Mouse (Mus musculus) MEL (cell line): ENCODE data around the gene Tmem179.

ENCODE experiments used
- CHD1 ChIP-seq: IDR thresholded peaks from 2 replicates; pipeline ENCODE4 v1.6.1; 2012; ENCODE audit warnings: low read depth, mild to moderate bottlenecking, inconsistent platforms, low read length, improper control_type of control experiment
- CTCF ChIP-seq, 3 experiments: IDR thresholded peaks in 2 of 3; conservative IDR thresholded peaks in 1 of 3; 2 replicates each; pipeline ENCODE4 v1.5.1; 2011 to 2012; ENCODE audit warnings: low read length in 3 of 3, low read depth in 2 of 3, mild to moderate bottlenecking in 2 of 3, improper control_type of control experiment in 1 of 3, inconsistent platforms in 1 of 3, mixed read lengths in 1 of 3, moderate library complexity in 1 of 3; ENCODE audit not compliant: control insufficient read depth in 1 of 3, insufficient read depth in 1 of 3, poor library complexity in 1 of 3, severe bottlenecking in 1 of 3
- E2F4 ChIP-seq: IDR thresholded peaks from 2 replicates; pipeline ENCODE4 v1.6.1; 2011; ENCODE audit warnings: low read depth, low read length, improper control_type of control experiment, borderline replicate concordance
- EP300 ChIP-seq, 2 experiments: IDR thresholded peaks; 2 replicates each; pipeline ENCODE4 v1.6.1; 2011; ENCODE audit warnings: improper control_type of control experiment in 2 of 2, low read length in 2 of 2, low read depth in 1 of 2, mild to moderate bottlenecking in 1 of 2
- HCFC1 ChIP-seq: IDR thresholded peaks from 2 replicates; pipeline ENCODE4 v1.6.1; 2012; ENCODE audit warnings: low read depth, mild to moderate bottlenecking, inconsistent platforms, low read length, improper control_type of control experiment, moderate library complexity
- JUND ChIP-seq: IDR thresholded peaks from 2 replicates; pipeline ENCODE4 v1.6.1; 2011; ENCODE audit warnings: low read depth, mild to moderate bottlenecking, improper control_type of control experiment, low read length
- POLR2A ChIP-seq, 2 experiments: IDR thresholded peaks; 2 replicates each; pipeline ENCODE4 v1.6.1; 2011 to 2012; ENCODE audit warnings: low read length in 2 of 2, mild to moderate bottlenecking in 2 of 2, control low read depth in 1 of 2, improper control_type of control experiment in 1 of 2, low read depth in 1 of 2, moderate library complexity in 1 of 2; ENCODE audit not compliant: control insufficient read depth in 1 of 2, insufficient read depth in 1 of 2, poor library complexity in 1 of 2
- ZC3H11A ChIP-seq: IDR thresholded peaks from 2 replicates; pipeline ENCODE4 v1.6.1; 2012; ENCODE audit warnings: low read depth, mild to moderate bottlenecking, inconsistent platforms, low read length, improper control_type of control experiment
- ZKSCAN1 ChIP-seq: IDR thresholded peaks from 2 replicates; pipeline ENCODE4 v1.6.1; 2012; ENCODE audit warnings: low read depth, mild to moderate bottlenecking, inconsistent platforms, low read length, improper control_type of control experiment, moderate library complexity

GRCm38 (mm10) chr12:112490444-112490939 is 26.1 kb downstream of the Tmem179 start:
- TF ChIP-seq HCFC1: no peak
- TF ChIP-seq CHD1: no peak
- no peak for TF ChIP-seq CTCF (IDR thresholded peaks at IDR 0.05 in 2 of 3, conservative IDR thresholded peaks at IDR 0.05 in 1 of 3; ENCODE audit: control insufficient read depth in 1 of 3, insufficient read depth in 1 of 3, low read depth in 2 of 3, low read length in 3 of 3, poor library complexity in 1 of 3, severe bottlenecking in 1 of 3)
- no peak for TF ChIP-seq E2F4
- no peak for TF ChIP-seq ZKSCAN1
- no peak for TF ChIP-seq ZC3H11A
- no peak for TF ChIP-seq POLR2A (IDR thresholded peaks at IDR 0.05; ENCODE audit: control insufficient read depth in 1 of 2, insufficient read depth in 1 of 2, low read depth in 1 of 2, low read length in 2 of 2, poor library complexity in 1 of 2)
- TF ChIP-seq EP300 (IDR thresholded peaks at IDR 0.05; ENCODE audit: low read depth in 1 of 2, low read length in 2 of 2): no peak
- no peak for TF ChIP-seq JUND
